Mouse (Mus musculus) liver, embryonic 11.5 days (tissue): ENCODE results near the gene Krt222. TPM values are rescaled to one million over a fixed set of nuclear protein-coding genes. Genes with fewer than 3 reads are reported as not detected.

Experiments used
- ATAC-seq: fragments of 200-750 bp; cut with Nextera tagmentation; replicated peaks from 2 replicates; pipeline ENCODE4 v1.8.0; 2017; ENCODE audit warnings: moderate number of reproducible peaks, mild to moderate bottlenecking, moderate TSS enrichment, moderate library complexity; ENCODE audit not compliant: low FRiP score
- DNase-seq: peaks from one replicate; pipeline ENCODE4 v3.0.0-alpha.2; 2017; ENCODE audit warnings: low spot score
- H3K27ac ChIP-seq: fragments of 300-500 bp; sonication (generic); 2 replicates; pipeline ENCODE4 v1.5.1; 2014; ENCODE audit warnings: mild to moderate bottlenecking, low read depth, low read length, control low read depth
- H3K27me3 ChIP-seq: fragments of 300-500 bp; sonication (generic); replicated peaks from 2 replicates; pipeline ENCODE4 v1.6.1; 2014; ENCODE audit warnings: low read length, mixed read lengths; ENCODE audit not compliant: control insufficient read depth, insufficient read depth
- H3K36me3 ChIP-seq: fragments of 300-500 bp; sonication (generic); 2 replicates; pipeline ENCODE4 v1.6.1; 2014; ENCODE audit warnings: mild to moderate bottlenecking, low read length, moderate library complexity, mixed read lengths; ENCODE audit not compliant: control insufficient read depth, insufficient read depth
- H3K4me1 ChIP-seq: fragments of 300-500 bp; sonication (generic); replicated peaks from 2 replicates; pipeline ENCODE4 v1.6.1; 2014; ENCODE audit warnings: low read length, mixed read lengths; ENCODE audit not compliant: control insufficient read depth, insufficient read depth
- H3K4me2 ChIP-seq: fragments of 300-500 bp; sonication (generic); 2 replicates; pipeline ENCODE4 v1.6.1; 2014; ENCODE audit warnings: mild to moderate bottlenecking, control low read depth, moderate library complexity
- H3K4me3 ChIP-seq: fragments of 300-500 bp; sonication (generic); 2 replicates; pipeline ENCODE4 v1.5.1; 2014; ENCODE audit warnings: low read depth, low read length, control low read depth
- H3K9ac ChIP-seq: fragments of 300-500 bp; sonication (generic); 2 replicates; pipeline ENCODE4 v1.6.1; 2014; ENCODE audit warnings: low read depth, low read length, control low read depth
- H3K9me3 ChIP-seq: fragments of 300-500 bp; sonication (generic); 2 replicates; pipeline ENCODE4 v1.6.1; 2016; ENCODE audit warnings: low read length, inconsistent platforms, mixed read lengths; ENCODE audit not compliant: control insufficient read depth
- WGBS: fragments of 180-500 bp; shearing (Covaris S2); extraction: QIAGEN DNeasy Blood & Tissue Kit; methylation state at CpG from one replicate; pipeline ENCODE4 v1.1.7; 2014; 5-methylcytosine and 5-hydroxymethylcytosine counted together
- polyA plus RNA-seq: library from polyadenylated mRNA; unstranded; fragments of >200 nt; fragmentation: Nextera tagmentation; extraction: Ambion mirVana; gene quantifications from 2 replicates; pipeline ENCODE4 v1.2.1, GENCODE M21; 2014

The Krt222 gene
- polyA plus RNA-seq, 1 experiment from 2014 or later: 0.14 TPM

- no peaks in the 10 kb centered on the region for H3K27me3 ChIP-seq
- peak within 1 kb of the TSS; percentile 94 for H3K9ac ChIP-seq
- H3K4me1 ChIP-seq: peaks cover 22% of the 10 kb centered on the region
- H3K9me3 ChIP-seq: no peaks in the 10 kb centered on the region
- H3K27ac ChIP-seq: peak within 1 kb of the TSS; percentile 96
- peaks cover 10% of the 10 kb centered on the region; the same call in 1 of the 2 replicates for H3K36me3 ChIP-seq
- ATAC-seq (peak; percentile 86), DNase-seq (peak; percentile 89)
- H3K4me2 ChIP-seq: peak within 1 kb of the TSS; percentile 94
- WGBS: under 1% methylated on average over 87 of the region's 87 CpGs
- peak within 1 kb of the TSS; percentile 92 for H3K4me3 ChIP-seq
These were observed 13.4 kb downstream of the Krt222 start, which contains the start of gene Smarce1 for GRCm38 (mm10) chr11:99230261-99231048. Gene Smarce1 (minus strand): TSS chr11:99231017.

- peak; percentile 60 for ATAC-seq
- Histone ChIP-seq H3K9me3 (no peaks in the 10 kb centered on the region), H3K4me2 (peak overlapping the region; percentile 94), H3K9ac (peak overlapping the region; percentile 94), H3K4me3 (peak overlapping the region; percentile 92), H3K36me3 (peaks cover 13% of the 10 kb centered on the region), H3K27ac (peak overlapping the region; percentile 96), H3K27me3 (no peaks in the 10 kb centered on the region), H3K4me1 (peaks cover 22% of the 10 kb centered on the region)
- no peak for DNase-seq
- WGBS: under 1% methylated on average over 31 of the region's 31 CpGs
These were observed 14.1 kb downstream of the Krt222 start for GRCm38 (mm10) chr11:99229641-99230260.

- H3K9ac ChIP-seq: no peak overlapping the region
- DNase-seq (no peak), ATAC-seq (no peak; the same call in 1 of the 2 replicates)
- H3K27ac ChIP-seq: no peak overlapping the region
- H3K9me3 ChIP-seq: no peaks in the 10 kb centered on the region
- 74% methylated on average over 5 of the region's 5 CpGs for WGBS
- peak overlapping the region; percentile 21; the same call in 1 of the 2 replicates for H3K4me2 ChIP-seq
- H3K27me3 ChIP-seq: no peaks in the 10 kb centered on the region
- no peak overlapping the region for H3K4me3 ChIP-seq
- peaks cover 20% of the 10 kb centered on the region for H3K36me3 ChIP-seq
- peaks cover 17% of the 10 kb centered on the region for H3K4me1 ChIP-seq
These were observed 17.6 kb downstream of the Krt222 start for GRCm38 (mm10) chr11:99226298-99226697.

GRCm38 (mm10) chr11:99223310-99223709 is 20.6 kb downstream of the Krt222 start:
- no peak overlapping the region for H3K4me2 ChIP-seq
- WGBS: 82% methylated on average over 5 of the region's 5 CpGs
- ATAC-seq (no peak), DNase-seq (no peak)
- H3K27ac ChIP-seq: no peak overlapping the region
- H3K36me3 ChIP-seq: peaks cover 31% of the 10 kb centered on the region
- H3K4me3 ChIP-seq: no peak overlapping the region
- H3K9ac ChIP-seq: no peak overlapping the region
- H3K4me1 ChIP-seq: peaks cover 7% of the 10 kb centered on the region
- H3K27me3 ChIP-seq: no peaks in the 10 kb centered on the region
- no peaks in the 10 kb centered on the region for H3K9me3 ChIP-seq

- 73% methylated on average over 2 of the region's 2 CpGs for WGBS
- no peak overlapping the region for H3K4me2 ChIP-seq
These were observed 22.1 kb downstream of the Krt222 start for GRCm38 (mm10) chr11:99221811-99222210.

GRCm38 (mm10) chr11:99217248-99217986 is 26.5 kb downstream of the Krt222 start:
- H3K36me3 ChIP-seq: peaks cover 64% of the 10 kb centered on the region
- H3K9ac ChIP-seq: no peak overlapping the region
- 88% methylated on average over 7 of the region's 7 CpGs for WGBS
- no peak for ATAC-seq
- no peaks in the 10 kb centered on the region for H3K27me3 ChIP-seq
- H3K4me2 ChIP-seq: no peak overlapping the region
- no peaks in the 10 kb centered on the region; the same call in 1 of the 2 replicates for H3K4me1 ChIP-seq
- no peaks in the 10 kb centered on the region for H3K9me3 ChIP-seq
- no peak overlapping the region for H3K27ac ChIP-seq
- no peak for DNase-seq
- no peak overlapping the region for H3K4me3 ChIP-seq

More at GRCm38 (mm10) chr11:99221811-99222210, 22.1 kb downstream of the Krt222 start:
- H3K4me1 ChIP-seq: 0 out of 2 replicates have a peak, but pooled peaks cover 5% of the 10 kb centered on the region
- H3K4me3 ChIP-seq: no peak overlapping the region
- ATAC-seq (no peak), DNase-seq (no peak)
- no peak overlapping the region for H3K27ac ChIP-seq
- H3K27me3 ChIP-seq: no peaks in the 10 kb centered on the region
- peaks cover 33% of the 10 kb centered on the region for H3K36me3 ChIP-seq
- no peak overlapping the region for H3K9ac ChIP-seq
- no peaks in the 10 kb centered on the region for H3K9me3 ChIP-seq

- Histone ChIP-seq H3K36me3 (peaks cover 66% of the 10 kb centered on the region), H3K4me2 (no peak overlapping the region), H3K4me3 (no peak overlapping the region), H3K27me3 (no peaks in the 10 kb centered on the region), H3K9ac (no peak overlapping the region), H3K4me1 (no peaks in the 10 kb centered on the region; the same call in 1 of the 2 replicates), H3K27ac (no peak overlapping the region), H3K9me3 (no peaks in the 10 kb centered on the region)
- no peak for DNase-seq
- WGBS: 86% methylated on average over 3 of the region's 3 CpGs
- ATAC-seq: no peak
These were observed 27.7 kb downstream of the Krt222 start for GRCm38 (mm10) chr11:99216181-99216580.

- DNase-seq: no peak
- no peak overlapping the region for H3K27ac ChIP-seq
- 67% methylated on average over 7 of the region's 7 CpGs for WGBS
- H3K9me3 ChIP-seq: no peaks in the 10 kb centered on the region
- no peak overlapping the region for H3K4me2 ChIP-seq
- ATAC-seq: peak; percentile 70; the same call in 1 of the 2 replicates
- no peaks in the 10 kb centered on the region for H3K27me3 ChIP-seq
- no peak overlapping the region for H3K9ac ChIP-seq
- H3K4me1 ChIP-seq: peaks cover under 1% of the 10 kb centered on the region; the same call in 1 of the 2 replicates
- H3K36me3 ChIP-seq: peaks cover 58% of the 10 kb centered on the region
- no peak overlapping the region for H3K4me3 ChIP-seq
These were observed 31.2 kb downstream of the Krt222 start for GRCm38 (mm10) chr11:99212693-99213092.
